Mouse (Mus musculus): ENCODE results near the gene Tfap2d. TPM values are rescaled to one million over a fixed set of nuclear protein-coding genes. Genes with fewer than 3 reads are reported as not detected.
A peak's percentile ranks its signal among the peaks of the same experiment; 100 is the strongest.

Gene Tfap2d
- polyA plus RNA-seq, 1 experiment from 2014 or later: not detected

- no peak for ATAC-seq (ENCODE audit: borderline replicate concordance, extremely low read depth, low FRiP score, low TSS enrichment)
- peaks cover 10% of the 10 kb centered on the region; the same call in 1 of the 2 replicates for H3K4me1 ChIP-seq
- no peak overlapping the region for H3K27ac ChIP-seq
- H3K4me3 ChIP-seq: no peak overlapping the region
- WGBS: 1% methylated on average over 15 of the region's 15 CpGs
- no peak overlapping the region for H3K9ac ChIP-seq
- peaks cover 93% of the 10 kb centered on the region for H3K27me3 ChIP-seq
- H3K9me3 ChIP-seq: no peaks in the 10 kb centered on the region
- no peak overlapping the region for H3K4me2 ChIP-seq
- no peaks in the 10 kb centered on the region for H3K36me3 ChIP-seq
Observed at GRCm38 (mm10) chr1:19211546-19212154, 108.8 kb downstream of the Tfap2d start.

- no peak for ATAC-seq (ENCODE audit: borderline replicate concordance, extremely low read depth, low FRiP score, low TSS enrichment)
- H3K27ac ChIP-seq: no peak overlapping the region
- no peak overlapping the region for H3K9ac ChIP-seq
- no peak overlapping the region for H3K4me2 ChIP-seq
- H3K4me1 ChIP-seq: peaks cover 10% of the 10 kb centered on the region; the same call in 1 of the 2 replicates
- peaks cover 95% of the 10 kb centered on the region for H3K27me3 ChIP-seq
- H3K9me3 ChIP-seq: no peaks in the 10 kb centered on the region
- H3K36me3 ChIP-seq: no peaks in the 10 kb centered on the region
- no peak overlapping the region for H3K4me3 ChIP-seq
- 2% methylated on average over 4 of the region's 4 CpGs for WGBS
Observed at GRCm38 (mm10) chr1:19212691-19213090, 109.9 kb downstream of the Tfap2d start.

DNA sequence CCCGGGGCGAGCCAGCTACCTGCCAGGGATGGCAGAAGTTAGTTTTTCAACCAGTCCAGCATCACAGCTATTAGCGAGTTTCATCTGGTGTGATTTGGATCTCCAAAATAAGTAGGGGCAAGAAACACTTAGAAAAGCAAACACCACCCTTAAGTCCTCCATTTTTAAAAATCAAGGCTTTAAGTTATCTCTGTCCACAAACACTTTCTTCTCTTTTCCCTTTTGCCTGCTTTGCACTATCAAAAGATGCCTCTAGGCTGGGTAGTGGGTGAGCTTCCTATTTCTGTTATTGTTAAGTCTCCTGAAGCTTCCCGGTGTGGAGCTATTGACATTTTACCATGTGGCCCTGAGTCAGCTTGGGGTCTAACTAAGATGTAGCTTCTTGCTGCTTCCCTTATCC, 110.3 kb downstream of the Tfap2d start:
- under 1% methylated on average over 4 of the region's 4 CpGs for WGBS
- H3K4me3 ChIP-seq: no peak overlapping the region
- H3K4me2 ChIP-seq: no peak overlapping the region

GRCm38 (mm10) chr1:19213851-19214395, 111.1 kb downstream of the Tfap2d start:
- no peak overlapping the region for H3K4me2 ChIP-seq
- no peaks in the 10 kb centered on the region for H3K36me3 ChIP-seq
- 0 out of 2 replicates have a peak, but pooled peaks have one; percentile 23 for ATAC-seq (ENCODE audit: borderline replicate concordance, extremely low read depth, low FRiP score, low TSS enrichment)
- H3K27ac ChIP-seq: no peak overlapping the region
- no peaks in the 10 kb centered on the region for H3K9me3 ChIP-seq
- no peak overlapping the region for H3K4me3 ChIP-seq
- WGBS: 2% methylated on average over 36 of the region's 36 CpGs
- H3K27me3 ChIP-seq: peaks cover 95% of the 10 kb centered on the region
- H3K9ac ChIP-seq: no peak overlapping the region
- peaks cover 10% of the 10 kb centered on the region; the same call in 1 of the 2 replicates for H3K4me1 ChIP-seq

More for the DNA sequence above, 110.3 kb downstream of the Tfap2d start:
- no peak for ATAC-seq (ENCODE audit: borderline replicate concordance, extremely low read depth, low FRiP score, low TSS enrichment)
- Histone ChIP-seq H3K9ac (no peak overlapping the region), H3K36me3 (no peaks in the 10 kb centered on the region), H3K9me3 (no peaks in the 10 kb centered on the region), H3K4me1 (peaks cover 10% of the 10 kb centered on the region; the same call in 1 of the 2 replicates), H3K27ac (no peak overlapping the region), H3K27me3 (peaks cover 95% of the 10 kb centered on the region)

Other genes with a start within 250 kb of the Tfap2d start
- 0.21 and 0.67 TPM in 2 replicates for gene Tfap2b, start 105.9 kb downstream of the Tfap2d start, polyA plus RNA-seq (2015; fragmentation: Nextera tagmentation; extraction: Ambion mirVana)

Data from lung, embryonic 15.5 days (tissue).